Mouse (Mus musculus) inflammation-experienced regulatory T-cells, adult 6 months (primary cell): ENCODE measurements around the gene Orm1. TPM values are rescaled to one million over a fixed set of nuclear protein-coding genes. Genes with fewer than 3 reads are reported as not detected.
A peak's percentile ranks its signal among the peaks of the same experiment; 100 is the strongest.

ENCODE experiments used
- ATAC-seq: one replicate; pipeline ENCODE4 v1.8.0; 2017
- polyA plus RNA-seq, 3 experiments: library from polyadenylated mRNA; unstranded; fragments of 100-300 nt; shearing (Covaris generic); gene quantifications; one replicate each; pipeline ENCODE4 v1.2.1; 2017

Gene Orm1
- polyA plus RNA-seq, 3 experiments from 2014 or later: not detected

DNA sequence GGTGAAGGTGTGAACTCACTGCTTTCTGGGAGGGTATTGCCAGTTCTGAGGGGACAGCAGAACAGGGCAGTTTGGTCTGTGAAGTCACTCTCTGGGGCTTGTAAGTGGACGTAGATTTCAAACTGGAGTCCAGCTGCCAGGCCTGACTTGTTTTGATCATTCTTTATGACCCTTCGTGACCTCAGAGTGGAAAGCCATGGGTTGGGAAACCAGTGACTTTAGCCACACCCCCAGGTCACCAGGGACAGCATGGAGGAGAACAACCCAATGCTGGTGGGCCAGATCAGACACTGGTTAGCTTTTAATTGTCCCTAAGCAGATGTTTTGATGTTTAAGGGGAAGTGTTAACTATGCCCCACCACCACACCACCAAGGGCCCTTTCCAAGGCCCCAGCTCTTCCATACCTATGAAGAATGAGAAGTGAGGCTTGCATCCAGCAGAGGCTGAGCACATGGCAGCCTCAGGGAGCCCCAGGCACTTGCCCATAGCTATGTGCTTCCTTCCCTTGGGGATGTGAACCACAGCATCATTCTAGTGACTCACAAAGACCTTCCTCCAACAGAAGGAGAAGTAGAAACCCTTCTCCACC, 12.7 kb downstream of the Orm1 start:
- ATAC-seq: no peak

- ATAC-seq: no peak
Measured at GRCm38 (mm10) chr4:63359861-63360260, 15.5 kb downstream of the Orm1 start.

DNA sequence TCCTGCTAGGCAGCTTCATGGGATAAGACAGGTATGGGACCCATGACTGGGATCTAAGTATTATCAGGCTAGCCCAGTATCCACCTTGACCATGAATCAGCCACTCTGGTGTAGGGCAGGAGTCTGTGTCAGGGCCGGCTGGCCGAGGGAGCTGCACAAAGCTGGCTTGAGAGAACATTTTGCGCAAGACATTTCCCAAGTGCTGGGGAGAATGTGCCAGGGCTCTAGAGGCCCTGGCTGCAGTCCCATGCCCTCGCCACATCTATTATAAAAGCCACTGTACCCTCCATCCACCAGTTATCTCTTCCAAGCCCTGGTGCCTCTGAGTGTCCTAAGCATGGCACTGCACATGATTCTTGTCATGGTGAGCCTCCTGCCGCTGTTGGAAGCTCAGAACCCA, 17.8 kb downstream of the Orm1 start, which contains the start of gene Orm2:
Gene Orm2, plus strand, starts transcription at position 300 of the 400 bp plus-strand sequence.
- ATAC-seq: no peak

DNA sequence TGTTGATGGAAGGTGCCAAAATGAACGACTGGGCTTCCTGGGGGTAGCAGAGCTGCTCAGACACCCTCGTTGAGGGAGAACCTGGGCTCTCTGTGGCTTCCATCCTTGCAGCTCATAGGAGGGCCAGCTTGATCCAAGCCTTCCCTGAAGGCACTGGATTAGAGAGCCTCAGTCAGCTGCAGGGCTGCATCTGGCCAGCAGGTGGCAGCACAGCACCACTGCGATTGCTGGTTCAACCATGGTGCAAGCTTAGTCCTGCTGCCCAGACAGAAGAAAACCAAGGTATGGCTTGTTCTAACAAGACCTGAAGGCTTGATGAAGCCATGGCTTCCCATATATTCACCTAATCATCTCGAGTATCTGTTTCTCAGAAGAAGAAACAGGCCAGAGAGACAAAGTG, 24.2 kb downstream of the Orm1 start:
- ATAC-seq: peak; percentile 62

DNA sequence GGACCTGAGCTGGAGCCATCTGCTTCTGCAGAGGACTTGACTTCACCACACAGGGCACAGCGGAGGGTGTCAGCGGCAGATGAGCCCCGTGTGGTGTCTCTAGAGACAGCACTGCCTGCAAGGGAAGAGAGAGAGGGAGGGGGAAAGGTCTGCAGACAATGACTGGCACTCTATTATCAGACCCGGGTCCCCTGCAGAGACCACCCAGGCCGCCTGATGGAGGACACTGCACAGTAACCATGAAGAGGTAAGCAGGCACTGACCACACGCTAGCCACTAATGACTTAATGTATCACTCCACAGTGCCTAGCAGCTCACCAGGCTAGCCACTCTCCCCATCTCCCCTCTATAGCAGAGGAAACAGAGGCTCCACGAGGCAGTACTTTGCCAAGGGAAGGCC, 26.5 kb downstream of the Orm1 start:
- ATAC-seq: no peak

DNA sequence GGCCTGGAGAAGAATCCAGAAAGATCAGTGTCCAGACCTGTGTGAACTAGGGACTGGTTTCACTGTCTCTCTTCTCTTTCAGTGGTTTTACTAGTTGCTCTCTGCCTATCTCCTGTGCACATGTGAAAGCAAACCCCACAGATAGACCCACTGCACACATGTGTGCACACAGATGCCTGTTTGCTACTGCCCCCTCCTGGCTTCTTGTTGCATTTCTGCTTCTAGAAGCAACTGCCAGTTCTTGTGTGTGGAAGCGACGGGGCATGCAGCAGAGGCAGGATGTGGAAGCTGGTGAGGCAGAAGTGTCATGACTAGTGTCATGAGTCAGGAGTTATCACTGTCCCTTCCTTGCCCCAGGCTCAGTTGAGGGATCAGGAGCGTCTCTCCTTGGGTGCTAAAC, 27.5 kb downstream of the Orm1 start:
- peak; percentile 64 for ATAC-seq

DNA sequence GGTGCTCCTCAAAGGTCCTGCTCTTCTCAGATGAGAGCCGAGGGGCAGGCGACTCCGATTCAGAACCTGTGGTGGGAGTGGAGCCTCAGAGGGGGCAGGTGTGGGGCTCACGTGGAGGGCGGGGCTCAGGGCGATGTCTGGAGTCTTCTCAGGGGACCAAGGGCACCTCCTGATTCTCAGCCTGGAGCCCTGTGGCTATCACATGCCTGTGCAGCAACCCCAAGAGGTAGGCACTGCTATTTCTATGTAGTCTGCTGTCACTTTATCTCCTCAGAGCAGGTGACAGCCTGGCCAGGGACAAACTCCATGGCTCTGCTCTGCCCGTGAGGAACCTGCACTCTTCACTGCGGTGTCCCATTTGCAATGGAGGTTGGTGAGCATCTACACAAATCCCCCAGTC, 29.0 kb downstream of the Orm1 start:
- no peak for ATAC-seq

DNA sequence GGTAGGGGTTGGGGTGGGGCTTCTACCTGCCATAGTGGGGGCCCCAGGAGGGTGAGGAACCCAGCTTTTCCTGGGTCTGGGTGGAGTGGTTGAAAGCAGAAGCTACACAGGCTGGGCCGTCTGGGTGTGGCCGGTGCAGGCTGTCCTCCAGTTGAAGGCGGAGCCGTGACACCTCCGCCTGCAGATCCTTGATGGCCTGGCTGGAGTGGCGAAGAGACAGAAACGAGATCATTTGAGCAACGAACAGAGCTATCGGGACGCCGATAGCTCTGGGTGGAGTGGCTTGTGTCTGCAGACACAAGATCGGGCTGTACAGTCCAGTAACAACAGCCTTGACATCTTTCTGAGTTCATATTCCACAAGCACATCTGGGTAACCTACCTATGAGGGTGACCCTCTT, 30.0 kb downstream of the Orm1 start:
- ATAC-seq: no peak

DNA sequence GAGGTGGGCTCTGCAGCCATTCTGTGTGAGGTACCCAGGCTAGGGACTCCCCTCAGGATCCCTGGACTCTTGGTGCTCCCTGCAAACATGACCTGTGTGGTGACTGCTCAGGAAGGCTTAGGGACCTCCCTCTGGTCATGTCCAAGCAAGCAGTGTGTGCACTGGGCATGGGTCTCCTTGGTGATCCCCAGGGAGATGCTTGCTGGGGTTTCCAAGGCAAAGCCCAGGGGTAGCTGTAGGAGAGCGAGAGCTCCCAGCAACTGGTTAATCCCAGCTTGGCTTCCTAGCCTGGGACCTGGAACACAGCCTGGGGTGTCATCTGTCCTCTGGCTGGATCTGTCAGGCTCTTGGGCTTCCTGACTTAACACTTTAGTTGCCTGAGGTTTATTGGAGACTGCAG, 31.0 kb downstream of the Orm1 start:
- ATAC-seq: no peak

DNA sequence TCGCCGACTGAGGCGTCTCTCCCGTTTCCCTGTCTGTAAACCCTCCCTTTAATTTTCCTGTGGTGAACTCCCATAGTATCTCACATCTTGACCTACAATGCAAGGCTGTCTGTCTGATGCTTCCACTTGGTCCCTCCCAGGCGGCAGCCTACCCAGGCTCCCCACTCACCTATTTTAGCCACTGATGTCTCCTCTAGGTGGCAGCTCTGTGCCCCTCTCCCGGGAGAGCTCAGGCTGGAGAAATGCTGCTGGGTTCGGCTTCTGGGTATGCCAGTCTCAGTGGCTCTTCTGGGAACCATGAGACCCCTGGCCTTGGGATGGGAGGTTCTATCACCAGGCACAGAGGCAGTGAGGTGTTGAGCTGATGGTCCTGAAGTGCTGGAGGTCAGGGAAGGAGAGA, 33.1 kb downstream of the Orm1 start:
- ATAC-seq: no peak

DNA sequence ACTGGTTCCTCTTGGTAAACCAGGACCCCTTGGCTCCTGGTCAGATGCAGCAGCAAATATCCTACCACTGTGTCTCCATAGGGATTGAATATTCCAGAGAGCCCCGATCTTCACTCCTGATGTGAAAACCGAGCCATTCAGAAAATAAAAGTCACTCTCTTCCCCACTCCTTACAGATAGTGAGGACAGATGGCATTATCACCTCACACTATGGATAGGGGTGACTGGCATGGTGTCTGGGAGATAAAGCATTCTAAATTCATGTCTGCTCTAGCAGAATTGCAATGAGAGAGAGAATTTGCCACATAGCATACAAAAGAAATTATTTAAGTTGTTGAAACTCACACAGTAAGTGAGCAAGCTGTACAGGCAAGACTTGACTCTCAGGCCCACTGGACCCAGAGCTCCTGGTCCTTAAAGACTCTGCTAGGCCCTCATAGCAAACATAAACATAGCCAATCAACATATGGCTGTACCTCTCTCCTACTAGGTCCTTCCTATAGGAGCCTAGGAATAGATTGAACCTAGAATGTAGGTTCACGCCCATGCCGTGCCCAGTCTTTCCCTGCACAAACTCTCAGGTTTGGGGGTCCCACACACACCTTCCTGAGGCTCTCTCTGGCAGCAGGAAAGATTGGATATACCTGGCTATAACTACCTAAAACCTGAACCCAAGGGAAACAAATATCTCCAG, 38.5 kb downstream of the Orm1 start:
- ATAC-seq: no peak

DNA sequence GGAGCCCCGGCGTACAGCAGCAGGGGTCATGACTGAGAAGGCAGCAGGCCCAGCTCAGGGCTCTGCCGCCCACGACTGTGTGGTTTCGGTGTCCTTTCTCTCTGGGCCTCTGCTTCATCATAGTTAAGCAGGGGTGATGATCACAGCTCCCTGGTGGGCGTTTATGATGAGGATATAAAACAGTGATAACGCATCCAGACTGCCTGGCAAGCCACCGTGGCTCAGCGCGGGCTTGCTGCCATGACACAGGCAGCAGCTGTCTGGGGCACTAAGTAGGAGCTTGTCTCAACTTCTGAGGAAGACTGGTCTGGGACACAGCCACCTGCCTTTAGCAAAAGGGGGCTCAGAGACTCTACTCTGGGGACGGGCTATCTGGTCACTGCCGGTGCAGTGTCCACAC, 39.1 kb downstream of the Orm1 start:
- no peak for ATAC-seq

GRCm38 (mm10) chr4:63384262-63384661, 39.9 kb downstream of the Orm1 start:
- ATAC-seq: no peak

DNA sequence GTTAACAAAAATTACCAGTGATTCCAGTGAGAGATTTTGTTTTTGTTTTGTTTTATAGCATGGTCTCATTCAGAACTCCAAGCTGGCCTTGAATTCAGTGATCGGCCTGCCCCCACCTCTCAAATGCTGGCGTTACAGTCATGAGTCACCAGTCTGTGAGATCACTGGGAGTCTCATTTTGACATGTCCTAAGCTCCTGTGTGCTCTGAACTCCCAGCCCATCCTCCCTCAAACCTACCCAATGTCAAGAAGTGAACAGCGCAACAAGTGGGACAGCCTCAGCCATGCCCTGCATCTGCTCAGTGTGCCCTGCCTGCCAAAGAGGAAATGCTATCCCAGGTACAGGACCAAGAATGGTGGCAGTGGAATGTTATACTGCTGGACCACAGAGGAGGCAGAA, 40.9 kb downstream of the Orm1 start:
- peak; percentile 3 for ATAC-seq

DNA sequence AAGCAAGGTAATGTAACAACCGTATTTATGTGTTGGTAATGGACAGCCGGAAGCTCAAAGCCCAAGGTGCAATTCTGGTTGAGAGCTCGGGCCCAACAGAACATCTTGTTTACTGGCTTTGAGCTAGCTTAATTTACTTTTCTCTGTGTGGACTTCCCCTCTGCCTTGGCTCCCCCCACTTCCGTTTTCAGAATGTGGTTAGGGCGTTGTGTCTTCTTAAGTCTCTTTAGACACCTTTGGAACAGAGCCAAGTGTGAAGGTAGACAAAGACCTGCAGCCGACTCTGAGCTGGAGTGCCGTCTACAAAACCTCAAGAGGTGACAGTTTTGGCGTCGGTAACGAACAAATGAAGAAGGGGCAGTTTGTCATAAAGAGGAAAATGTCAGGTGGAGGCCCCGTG, 41.4 kb downstream of the Orm1 start:
- peak; percentile 80 for ATAC-seq

GRCm38 (mm10) chr4:63388029-63388428, 43.7 kb downstream of the Orm1 start:
- no peak for ATAC-seq

- ATAC-seq: peak; percentile 51
Measured at GRCm38 (mm10) chr4:63389121-63389886, 44.9 kb downstream of the Orm1 start.

GRCm38 (mm10) chr4:63389887-63390528, 45.6 kb downstream of the Orm1 start:
- ATAC-seq: no peak

GRCm38 (mm10) chr4:63391322-63391721, 47.0 kb downstream of the Orm1 start:
- peak; percentile 69 for ATAC-seq
